Mouse (Mus musculus): ENCODE results near the gene Klhdc1.

- TF ChIP-seq POLR2A (IDR thresholded peaks at IDR 0.05; ENCODE audit: insufficient read depth, low read depth, low read length) (no peak), CTCF (IDR thresholded peaks at IDR 0.05; ENCODE audit: insufficient read depth, low read depth, low read length) (no peak)
Measured at GRCm38 (mm10) chr12:69299231-69299630, 58.3 kb downstream of the Klhdc1 start.

Measured in olfactory bulb, adult 2 months (tissue).